Mouse (Mus musculus) kidney, embryonic 15.5 days (tissue): ENCODE results near the gene Atl1. TPM values are rescaled to one million over a fixed set of nuclear protein-coding genes. Genes with fewer than 3 reads are reported as not detected.
A peak's percentile ranks its signal among the peaks of the same experiment; 100 is the strongest.

Experiments used
- ATAC-seq: fragments of 200-750 bp; cut with Nextera tagmentation; replicated peaks from 2 replicates; pipeline ENCODE4 v1.8.0; 2017; ENCODE audit warnings: moderate TSS enrichment; ENCODE audit not compliant: low FRiP score
- H3K27ac ChIP-seq: fragments of 300-500 bp; sonication (generic); 2 replicates; pipeline ENCODE4 v1.5.1; 2015; ENCODE audit warnings: mild to moderate bottlenecking, inconsistent platforms
- H3K27me3 ChIP-seq: fragments of 300-500 bp; sonication (generic); 2 replicates; pipeline ENCODE4 v1.6.1; 2015; ENCODE audit warnings: inconsistent platforms
- H3K36me3 ChIP-seq: fragments of 300-500 bp; sonication (generic); 2 replicates; pipeline ENCODE4 v1.6.1; 2015; ENCODE audit warnings: inconsistent platforms
- H3K4me1 ChIP-seq: fragments of 300-500 bp; sonication (generic); 2 replicates; pipeline ENCODE4 v1.6.1; 2015; ENCODE audit warnings: inconsistent platforms
- H3K4me2 ChIP-seq: fragments of 300-500 bp; sonication (generic); 2 replicates; pipeline ENCODE4 v1.6.1; 2015; ENCODE audit warnings: moderate library complexity, mild to moderate bottlenecking, inconsistent platforms
- H3K4me3 ChIP-seq: fragments of 300-500 bp; sonication (generic); replicated peaks from 2 replicates; pipeline ENCODE4 v1.5.1; 2015; ENCODE audit warnings: mild to moderate bottlenecking, inconsistent platforms
- H3K9ac ChIP-seq: fragments of 300-500 bp; sonication (generic); 2 replicates; pipeline ENCODE4 v1.6.1; 2015; ENCODE audit warnings: mild to moderate bottlenecking, inconsistent platforms
- H3K9me3 ChIP-seq: fragments of 300-500 bp; sonication (generic); replicated peaks from 2 replicates; pipeline ENCODE4 v1.6.1; 2016; ENCODE audit warnings: inconsistent platforms
- WGBS: fragments of 180-500 bp; shearing (Covaris S2); methylation state at CpG from one replicate; pipeline ENCODE4 v1.1.7; 2015; ENCODE audit warnings: mixed read lengths; 5-methylcytosine and 5-hydroxymethylcytosine counted together
- polyA plus RNA-seq: library from polyadenylated mRNA; unstranded; fragments of >200 nt; fragmentation: Nextera tagmentation; extraction: Ambion mirVana; gene quantifications from 2 replicates; pipeline ENCODE4 v1.2.1, GENCODE M21; 2015

Gene Atl1
- polyA plus RNA-seq, result 5.4 and 7.7 TPM in 2 replicates

DNA sequence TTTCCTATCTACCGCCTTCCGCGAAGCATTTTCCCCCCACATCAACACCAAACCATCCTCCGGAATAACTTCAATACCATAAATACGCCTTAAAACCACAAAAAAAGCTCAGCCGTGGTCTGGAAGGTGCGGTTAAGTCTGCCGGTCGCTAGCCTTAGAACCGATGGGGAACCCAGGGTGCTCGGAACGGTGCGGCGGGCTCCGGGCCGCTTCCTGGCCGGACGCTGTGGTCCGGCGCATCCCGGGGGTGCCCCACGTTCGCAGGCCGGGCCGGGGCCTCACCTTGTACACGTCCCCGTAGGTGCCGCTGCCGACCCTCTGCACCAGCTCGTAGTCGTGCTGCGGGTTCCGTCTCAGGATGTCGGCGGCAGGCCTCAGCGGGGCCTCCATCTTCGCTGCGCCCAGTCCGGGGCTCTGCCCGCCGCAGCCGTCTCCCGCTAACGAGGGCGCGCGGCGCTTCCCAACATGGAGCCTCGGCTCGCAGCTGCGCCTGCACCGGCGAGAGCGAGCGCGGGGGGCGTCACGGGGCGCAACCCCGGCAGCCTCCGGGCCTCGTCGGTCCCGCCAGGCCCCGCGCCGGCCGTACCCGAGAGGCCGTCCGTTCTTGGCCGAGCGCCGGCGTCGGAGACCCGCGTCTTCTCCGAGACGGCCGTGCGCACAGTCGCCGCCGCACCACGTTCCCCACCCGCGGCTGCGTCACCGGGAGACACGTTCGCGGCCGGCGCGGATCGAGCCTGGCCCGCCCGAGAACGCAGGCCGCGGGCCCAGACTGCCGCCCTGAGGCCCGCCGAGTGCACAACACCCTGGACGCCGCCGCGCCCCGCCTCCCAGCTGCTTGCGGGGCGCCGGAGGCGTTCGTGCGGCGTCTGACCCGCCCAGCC is at the start of gene Atl1, which contains the start of gene Map4k5:
TSS of gene Atl1 (plus strand) at position 244 of the 881 bp plus-strand sequence.
TSS of gene Map4k5 (minus strand) at position 830 of the 881 bp plus-strand sequence.
- H3K4me2 ChIP-seq, result peak within 1 kb of the TSS; percentile 76
- no peaks in the 10 kb centered on the region for H3K27me3 ChIP-seq
- peaks cover 46% of the 10 kb centered on the region for H3K4me1 ChIP-seq
- H3K27ac ChIP-seq, result peak within 1 kb of the TSS; percentile 93
- no peaks in the 10 kb centered on the region for H3K36me3 ChIP-seq
- ATAC-seq, result peak; percentile 97
- WGBS, result under 1% methylated on average over 107 of the region's 118 CpGs
- no peaks in the 10 kb centered on the region for H3K9me3 ChIP-seq
- peak within 1 kb of the TSS; percentile 96 for H3K4me3 ChIP-seq
- peak within 1 kb of the TSS; percentile 93 for H3K9ac ChIP-seq

DNA sequence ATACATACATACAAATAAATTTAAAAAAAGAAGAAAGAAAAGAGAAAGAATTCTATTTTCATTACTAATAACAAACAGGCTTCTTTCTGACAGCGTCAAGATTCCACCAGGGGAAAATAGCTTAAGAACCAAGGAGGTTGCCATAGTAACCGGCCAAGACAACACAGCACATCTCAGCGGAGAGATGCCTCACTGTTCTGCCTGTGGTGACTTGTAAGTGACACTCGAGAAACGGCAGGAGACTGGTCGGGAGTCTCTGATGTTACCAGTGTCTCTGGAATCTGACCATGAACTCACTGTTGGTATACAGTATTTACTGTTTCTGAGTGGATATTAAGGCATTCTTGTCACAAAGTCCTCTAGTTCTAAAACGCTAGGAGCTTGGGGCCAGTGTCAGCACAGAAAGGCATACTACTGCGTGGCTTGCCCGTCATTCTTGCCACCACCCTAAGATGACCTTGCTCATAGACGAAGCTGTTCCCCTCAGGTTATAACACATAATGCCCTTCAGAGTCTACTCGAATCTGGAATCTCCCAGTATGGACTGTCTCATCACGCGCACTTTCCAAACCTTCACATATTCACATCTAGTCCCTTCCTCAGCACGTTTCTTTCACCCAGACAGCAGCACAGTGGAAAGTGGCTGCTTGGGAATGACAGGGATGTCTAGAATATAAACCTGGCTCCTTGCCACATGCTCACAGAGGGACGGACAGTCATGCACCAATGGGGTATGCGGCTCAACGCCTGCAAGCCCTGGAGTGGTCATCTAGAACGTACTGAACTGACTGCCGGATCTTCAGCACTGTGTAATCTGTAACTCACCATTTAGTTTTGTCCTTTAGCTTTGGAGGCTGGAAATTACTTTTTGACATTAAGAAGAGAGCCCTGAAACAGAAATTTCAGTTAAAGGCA is 48.6 kb upstream of the Atl1 start:
- no peaks in the 10 kb centered on the region for H3K27me3 ChIP-seq
- H3K4me1 ChIP-seq, result no peaks in the 10 kb centered on the region
- WGBS, result 77% methylated on average over 19 of the region's 19 CpGs
- no peak overlapping the region for H3K9ac ChIP-seq
- no peaks in the 10 kb centered on the region for H3K9me3 ChIP-seq
- H3K27ac ChIP-seq, result no peak overlapping the region
- no peak for ATAC-seq
- H3K4me2 ChIP-seq, result no peak overlapping the region
- H3K4me3 ChIP-seq, result no peak overlapping the region
- H3K36me3 ChIP-seq, result peaks cover 75% of the 10 kb centered on the region

DNA sequence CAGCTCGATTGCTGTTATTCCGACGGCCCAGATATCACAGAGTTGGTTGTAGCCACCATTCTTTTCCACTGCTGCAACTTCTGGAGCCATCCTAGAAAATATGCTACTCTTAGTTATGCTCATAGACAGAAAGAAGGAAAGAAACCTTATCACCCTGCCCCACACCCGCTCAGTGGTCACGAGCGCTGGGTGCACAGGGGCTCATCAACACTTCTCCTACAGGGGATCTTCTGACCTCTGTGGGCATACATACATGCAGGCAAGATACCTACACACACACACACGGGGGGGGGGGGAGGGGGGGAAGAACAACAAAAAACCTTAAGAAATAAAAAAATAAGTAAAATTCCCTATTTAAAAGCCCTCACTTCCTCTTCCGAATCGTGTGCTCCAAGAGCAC is 46.7 kb upstream of the Atl1 start:
- Histone ChIP-seq H3K4me2 (no peak overlapping the region), H3K27ac (no peak overlapping the region), H3K9me3 (no peaks in the 10 kb centered on the region), H3K9ac (no peak overlapping the region), H3K4me1 (no peaks in the 10 kb centered on the region), H3K27me3 (no peaks in the 10 kb centered on the region), H3K4me3 (no peak overlapping the region), H3K36me3 (peaks cover 72% of the 10 kb centered on the region)
- no peak for ATAC-seq
- 86% methylated on average over 9 of the region's 9 CpGs for WGBS

DNA sequence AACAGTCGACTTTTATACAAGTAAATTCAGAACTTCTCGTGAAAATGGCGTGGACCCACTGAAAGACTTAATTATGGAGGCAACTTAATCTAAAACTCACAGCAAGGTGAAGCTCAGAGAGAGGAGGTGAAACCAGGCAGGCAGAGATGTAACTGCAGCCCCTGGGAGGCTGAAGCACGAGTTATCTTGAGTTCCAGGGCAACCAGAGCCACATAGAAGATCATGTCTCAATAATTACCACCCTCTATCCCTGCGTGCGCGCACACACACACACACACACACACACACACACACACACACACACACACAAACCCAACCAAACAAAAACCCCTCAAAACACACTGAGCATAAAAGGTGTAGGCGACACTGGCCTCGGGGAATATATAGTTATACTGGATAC is 45.9 kb upstream of the Atl1 start:
- WGBS, result 93% methylated on average over 9 of the region's 9 CpGs
- H3K9me3 ChIP-seq, result no peaks in the 10 kb centered on the region
- H3K4me3 ChIP-seq, result no peak overlapping the region
- no peaks in the 10 kb centered on the region for H3K27me3 ChIP-seq
- no peak for ATAC-seq
- H3K27ac ChIP-seq, result no peak overlapping the region
- peaks cover 74% of the 10 kb centered on the region for H3K36me3 ChIP-seq
- H3K4me2 ChIP-seq, result no peak overlapping the region
- no peaks in the 10 kb centered on the region for H3K4me1 ChIP-seq
- no peak overlapping the region for H3K9ac ChIP-seq

DNA sequence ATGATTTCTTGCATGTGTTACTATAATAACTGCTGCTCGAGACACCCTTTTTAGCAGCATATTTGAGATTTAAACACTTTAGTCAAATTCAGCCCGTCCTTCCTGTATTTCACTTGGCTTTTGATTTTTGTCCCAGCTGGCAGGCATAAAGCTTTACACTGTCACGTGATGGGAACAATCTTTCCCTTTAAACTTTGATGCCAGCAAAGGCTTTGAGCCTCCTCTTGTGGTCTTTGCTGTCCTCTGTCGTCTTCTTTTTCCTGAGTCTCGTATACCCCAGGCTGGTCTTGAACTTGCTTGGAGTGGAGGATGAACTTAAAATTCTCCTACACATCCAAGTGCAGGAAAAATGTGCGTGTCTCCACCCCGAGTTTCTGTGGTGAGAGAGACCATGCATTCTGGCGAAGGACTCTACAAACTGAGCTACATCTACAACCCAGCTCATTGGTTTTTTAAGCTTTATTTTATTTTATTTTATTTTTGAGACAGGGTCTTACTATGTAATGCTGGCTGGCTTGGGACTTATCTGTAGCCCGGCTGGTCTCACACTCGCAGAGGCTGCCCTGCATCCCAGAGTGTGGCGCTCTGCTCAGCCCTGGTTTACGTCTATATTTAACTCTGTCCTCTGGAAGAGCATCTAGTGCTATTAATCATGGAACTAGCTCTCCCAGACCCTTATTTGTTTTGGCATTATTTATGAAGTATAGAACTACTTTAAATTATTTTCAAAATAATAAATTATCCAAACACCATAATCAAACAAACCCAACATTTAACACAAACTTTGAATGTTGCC is 44.1 kb upstream of the Atl1 start:
- Histone ChIP-seq H3K9ac (no peak overlapping the region), H3K4me3 (no peak overlapping the region), H3K27ac (no peak overlapping the region), H3K4me1 (no peaks in the 10 kb centered on the region), H3K9me3 (no peaks in the 10 kb centered on the region), H3K4me2 (no peak overlapping the region), H3K36me3 (peaks cover 79% of the 10 kb centered on the region), H3K27me3 (no peaks in the 10 kb centered on the region)
- no peak for ATAC-seq
- WGBS, result 79% methylated on average over 12 of the region's 12 CpGs

DNA sequence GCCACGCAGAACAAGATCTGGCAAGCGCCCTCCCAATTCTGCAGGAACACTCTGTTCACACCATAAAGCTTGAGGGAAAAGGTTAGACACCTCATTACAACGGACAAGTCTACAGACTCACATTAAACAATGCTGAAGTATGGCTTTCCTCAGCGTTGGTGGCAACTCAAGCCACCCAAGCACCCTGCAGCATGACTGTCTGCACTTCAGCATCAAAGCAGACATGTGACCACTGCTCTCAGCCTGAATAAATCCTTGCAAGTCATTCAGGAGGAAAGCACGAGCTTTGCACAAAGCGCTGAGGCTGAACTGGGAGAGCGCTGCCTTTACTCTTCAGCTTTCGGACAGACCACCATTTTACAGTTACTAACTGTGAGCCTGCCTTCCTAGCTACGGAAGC is 40.1 kb upstream of the Atl1 start:
- no peak for ATAC-seq
- H3K9ac ChIP-seq, result no peak overlapping the region
- no peak overlapping the region for H3K4me3 ChIP-seq
- WGBS, result 82% methylated on average over 9 of the region's 9 CpGs
- no peak overlapping the region for H3K4me2 ChIP-seq
- H3K9me3 ChIP-seq, result no peaks in the 10 kb centered on the region
- no peak overlapping the region for H3K27ac ChIP-seq
- H3K27me3 ChIP-seq, result no peaks in the 10 kb centered on the region
- no peaks in the 10 kb centered on the region for H3K4me1 ChIP-seq
- H3K36me3 ChIP-seq, result peaks cover 66% of the 10 kb centered on the region

DNA sequence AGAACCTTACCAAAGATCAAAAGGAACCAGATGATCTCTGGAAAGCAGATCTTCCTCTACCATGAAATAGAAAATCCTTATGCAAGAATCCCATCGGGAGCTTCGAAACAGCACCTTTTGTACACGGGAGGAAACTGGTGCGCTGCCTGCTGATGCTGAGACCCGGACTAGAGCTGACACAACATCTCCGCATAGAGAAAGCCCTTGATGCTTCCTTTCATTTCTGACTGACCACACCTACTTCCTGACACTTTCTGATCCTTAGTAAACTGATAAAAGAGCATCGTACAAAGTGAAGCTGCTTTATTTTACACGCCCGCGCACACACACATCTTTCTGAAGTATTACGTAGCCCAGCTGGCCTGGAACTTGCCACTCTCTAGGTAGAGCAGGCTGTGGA is 39.0 kb upstream of the Atl1 start:
- 82% methylated on average over 11 of the region's 11 CpGs for WGBS
- Histone ChIP-seq H3K4me3 (no peak overlapping the region), H3K4me2 (no peak overlapping the region), H3K9ac (no peak overlapping the region), H3K36me3 (peaks cover 56% of the 10 kb centered on the region), H3K27ac (no peak overlapping the region), H3K4me1 (no peaks in the 10 kb centered on the region), H3K9me3 (no peaks in the 10 kb centered on the region), H3K27me3 (no peaks in the 10 kb centered on the region)
- ATAC-seq, result no peak

DNA sequence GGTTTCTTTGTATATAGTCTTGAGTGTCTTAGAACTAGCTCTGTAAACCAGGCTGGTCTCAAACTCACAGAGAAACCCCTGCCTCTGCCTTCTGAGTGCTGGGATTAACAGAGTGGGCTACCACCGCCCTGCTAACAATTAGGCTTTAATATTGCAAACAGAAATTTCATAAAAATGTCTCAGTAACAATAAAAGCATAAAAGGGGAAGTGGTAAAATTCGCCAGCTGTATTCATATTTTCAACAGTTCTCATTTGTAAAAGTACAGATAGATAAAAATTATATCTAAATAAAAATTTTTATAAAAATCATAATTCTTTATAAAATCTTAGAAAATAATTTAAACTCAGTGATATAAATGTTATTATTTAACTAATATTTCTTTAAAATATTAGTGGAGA is 38.5 kb upstream of the Atl1 start:
- Histone ChIP-seq H3K4me2 (no peak overlapping the region), H3K9ac (no peak overlapping the region), H3K4me1 (no peaks in the 10 kb centered on the region), H3K4me3 (no peak overlapping the region), H3K27ac (no peak overlapping the region), H3K9me3 (no peaks in the 10 kb centered on the region), H3K36me3 (peaks cover 53% of the 10 kb centered on the region), H3K27me3 (no peaks in the 10 kb centered on the region)
- 89% methylated on average over 2 of the region's 2 CpGs for WGBS
- ATAC-seq, result no peak

DNA sequence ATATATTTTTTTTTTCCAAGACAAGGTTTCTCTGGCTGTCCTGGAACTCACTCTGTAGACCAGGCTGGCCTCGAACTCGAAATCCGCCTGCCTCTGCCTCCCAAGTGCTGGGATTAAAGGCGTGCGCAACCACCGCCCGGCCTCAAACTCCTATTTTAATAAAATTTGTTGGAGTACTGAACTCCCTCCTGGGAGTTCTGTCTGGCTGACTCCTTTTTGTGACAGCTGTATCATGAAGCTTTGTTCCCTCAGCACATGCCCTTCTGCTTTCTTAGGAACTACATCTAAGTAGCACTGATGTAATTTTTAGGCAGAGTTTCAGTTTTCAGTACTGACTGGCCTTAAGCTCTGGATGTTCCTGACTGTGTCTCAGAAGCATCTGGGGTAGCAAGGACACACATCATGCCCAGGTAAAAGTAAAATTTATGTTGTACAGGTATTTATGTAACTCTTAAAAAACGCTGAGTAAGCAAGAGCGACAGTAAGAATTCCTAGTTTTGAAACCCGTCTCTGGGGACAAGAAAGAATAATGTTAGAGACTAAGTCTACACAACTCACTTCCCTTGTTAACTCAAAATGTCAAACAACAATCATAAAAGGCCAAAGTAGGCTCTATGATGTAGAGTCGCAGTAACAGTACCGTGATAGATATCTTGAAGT is 36.6 kb upstream of the Atl1 start:
- 95% methylated on average over 12 of the region's 12 CpGs for WGBS
- ATAC-seq, result no peak
- H3K9ac ChIP-seq, result no peak overlapping the region

DNA sequence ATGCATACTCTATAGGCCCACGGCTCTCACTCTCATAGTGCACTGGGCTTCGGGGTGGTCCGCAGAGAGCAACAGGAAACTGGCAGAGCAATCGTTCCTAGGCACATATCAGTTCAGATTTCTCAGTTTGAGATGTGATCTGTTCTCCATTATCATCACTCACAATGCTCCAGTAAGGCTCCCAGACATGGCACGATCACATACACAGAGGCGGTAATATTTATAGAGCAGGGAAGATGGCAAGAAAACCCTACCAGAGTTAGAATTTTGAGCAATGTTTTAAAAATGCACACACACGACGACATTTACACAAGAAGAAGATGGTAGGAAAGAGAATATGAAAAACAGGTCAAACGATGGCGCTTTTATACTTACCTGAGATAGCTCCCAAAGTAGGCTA is 36.0 kb upstream of the Atl1 start:
- Histone ChIP-seq H3K4me1 (no peaks in the 10 kb centered on the region), H3K9ac (no peak overlapping the region), H3K4me3 (no peak overlapping the region), H3K4me2 (no peak overlapping the region), H3K9me3 (no peaks in the 10 kb centered on the region), H3K27ac (no peak overlapping the region), H3K36me3 (peaks cover 39% of the 10 kb centered on the region), H3K27me3 (no peaks in the 10 kb centered on the region)
- 95% methylated on average over 10 of the region's 10 CpGs for WGBS
- no peak for ATAC-seq

More for the DNA sequence above, 36.6 kb upstream of the Atl1 start:
- Histone ChIP-seq H3K4me2 (no peak overlapping the region), H3K27ac (no peak overlapping the region), H3K27me3 (no peaks in the 10 kb centered on the region), H3K4me3 (no peak overlapping the region), H3K4me1 (no peaks in the 10 kb centered on the region), H3K36me3 (peaks cover 43% of the 10 kb centered on the region), H3K9me3 (no peaks in the 10 kb centered on the region)

DNA sequence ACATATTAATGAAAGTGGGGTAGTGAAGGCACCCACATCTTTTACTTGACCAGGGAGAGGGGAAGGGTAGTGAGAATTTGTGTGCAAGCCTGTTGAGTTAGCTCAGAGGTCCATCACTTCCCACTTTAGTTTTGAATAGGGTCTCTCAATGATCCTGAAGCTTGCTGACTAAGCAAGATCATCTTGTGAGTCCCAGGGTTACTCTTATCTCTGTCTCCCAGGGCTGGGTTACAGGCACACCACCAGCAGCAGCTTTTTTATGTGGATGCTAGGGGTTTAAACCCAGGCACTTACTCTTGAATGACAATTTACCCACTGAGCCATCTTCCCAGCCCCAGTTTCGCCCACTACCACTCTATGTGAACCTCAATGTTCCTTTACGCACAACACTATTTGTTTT is 34.8 kb upstream of the Atl1 start:
- H3K27ac ChIP-seq, result no peak overlapping the region
- no peak overlapping the region for H3K9ac ChIP-seq
- no peak for ATAC-seq
- H3K4me2 ChIP-seq, result no peak overlapping the region
- H3K9me3 ChIP-seq, result no peaks in the 10 kb centered on the region
- 93% methylated on average over 2 of the region's 2 CpGs for WGBS
- peaks cover 28% of the 10 kb centered on the region for H3K36me3 ChIP-seq
- H3K27me3 ChIP-seq, result no peaks in the 10 kb centered on the region
- no peaks in the 10 kb centered on the region for H3K4me1 ChIP-seq
- H3K4me3 ChIP-seq, result no peak overlapping the region
